Mouse (Mus musculus) lung, postnatal 36 days (tissue): ENCODE measurements at regions not wholly inside any gene's neighbourhood (a gene's known extent, or its start where the extent isn't known, plus 50 kb on each side); places are given as distances from the start of the nearest gene placed in this dataset.
A peak's percentile ranks its signal among the peaks of the same experiment; 100 is the strongest.

Source experiments
- DNase-seq: peaks from one replicate; pipeline ENCODE4 v3.0.0; 2022; ENCODE audit warnings: mixed read lengths

GRCm38 (mm10) chr4:124443613-124444108 is 166.9 kb downstream of the 3100002H09Rik start:
- no peak for DNase-seq

- DNase-seq = no peak
Observed at GRCm38 (mm10) chr4:124443130-124443503, 167.5 kb downstream of the 3100002H09Rik start.

- no peak for DNase-seq
Observed at GRCm38 (mm10) chr4:124442491-124443129, 168.0 kb downstream of the 3100002H09Rik start.

GRCm38 (mm10) chr4:124441737-124442487 is 168.7 kb downstream of the 3100002H09Rik start:
- no peak for DNase-seq

- DNase-seq = no peak
Observed at GRCm38 (mm10) chr4:124435040-124435434, 175.6 kb downstream of the 3100002H09Rik start.

GRCm38 (mm10) chr4:124434059-124435039 is 176.3 kb downstream of the 3100002H09Rik start:
- DNase-seq = no peak

GRCm38 (mm10) chr4:124433506-124433905 is 177.1 kb downstream of the 3100002H09Rik start:
- peak; percentile 7 for DNase-seq

- DNase-seq = peak; percentile 3
Observed at GRCm38 (mm10) chr4:124431193-124431592, 179.4 kb downstream of the 3100002H09Rik start.

GRCm38 (mm10) chr4:124428844-124429243 is 181.8 kb downstream of the 3100002H09Rik start:
- no peak for DNase-seq

- DNase-seq = no peak
Observed at GRCm38 (mm10) chr4:124422406-124422805, 188.2 kb downstream of the 3100002H09Rik start.

- no peak for DNase-seq
Observed at GRCm38 (mm10) chr4:124418431-124418830, 192.2 kb downstream of the 3100002H09Rik start.

- DNase-seq = no peak
Observed at GRCm38 (mm10) chr4:124417176-124417575, 193.4 kb downstream of the 3100002H09Rik start.

GRCm38 (mm10) chr4:124416266-124416665 is 194.3 kb downstream of the 3100002H09Rik start:
- no peak for DNase-seq

GRCm38 (mm10) chr4:124414386-124414785 is 196.2 kb downstream of the 3100002H09Rik start:
- no peak for DNase-seq

- no peak for DNase-seq
Observed at GRCm38 (mm10) chr4:124409279-124409678, 201.3 kb downstream of the 3100002H09Rik start.

GRCm38 (mm10) chr4:124402075-124402474 is 208.5 kb downstream of the 3100002H09Rik start:
- DNase-seq = no peak

GRCm38 (mm10) chr4:124400741-124401140 is 209.9 kb downstream of the 3100002H09Rik start:
- DNase-seq = no peak

- no peak for DNase-seq
Observed at GRCm38 (mm10) chr4:124400136-124400675, 210.4 kb downstream of the 3100002H09Rik start.

GRCm38 (mm10) chr4:124398354-124398753 is 212.2 kb downstream of the 3100002H09Rik start:
- no peak for DNase-seq

- no peak for DNase-seq
Observed at GRCm38 (mm10) chr4:124396566-124397283, 213.9 kb downstream of the 3100002H09Rik start.

GRCm38 (mm10) chr4:124395966-124396395 is 214.6 kb downstream of the 3100002H09Rik start:
- DNase-seq = no peak
